Mouse (Mus musculus) embryonic fibroblast, embryonic 13.5 days (primary cell): ENCODE measurements around the gene Impdh1. TPM values are rescaled to one million over a fixed set of nuclear protein-coding genes. Genes with fewer than 3 reads are reported as not detected.

Experiments
- H3K27ac ChIP-seq: 2 replicates; pipeline ENCODE4 v1.5.1; 2012; ENCODE audit warnings: low read length, control low read depth, inconsistent platforms; ENCODE audit not compliant: insufficient read depth
- H3K4me1 ChIP-seq: 2 replicates; pipeline ENCODE4 v1.6.1; 2011; ENCODE audit warnings: low read length; ENCODE audit not compliant: control insufficient read depth, insufficient read depth
- H3K4me3 ChIP-seq: 2 replicates; pipeline ENCODE4 v1.5.1; 2011; ENCODE audit warnings: mild to moderate bottlenecking, control low read depth, low read length; ENCODE audit not compliant: insufficient read depth
- CTCF ChIP-seq: IDR thresholded peaks from 2 replicates; pipeline ENCODE4 v1.5.1; 2011; ENCODE audit warnings: mild to moderate bottlenecking, control low read depth, low read length, moderate library complexity, borderline replicate concordance; ENCODE audit not compliant: insufficient read depth
- POLR2A ChIP-seq: IDR thresholded peaks from 2 replicates; pipeline ENCODE4 v1.6.1; 2011; ENCODE audit warnings: low read depth, mild to moderate bottlenecking, control low read depth, low read length, moderate library complexity
- polyA plus RNA-seq: library from polyadenylated mRNA; stranded (reverse); fragments of >200 nt; gene quantifications from 2 replicates; pipeline ENCODE4 v1.2.4, GENCODE M21; 2011; ENCODE audit warnings: low read depth; ENCODE audit not compliant: missing spikeins, insufficient read length

The Impdh1 gene
- 34.4 and 36.5 TPM in 2 replicates for polyA plus RNA-seq

DNA sequence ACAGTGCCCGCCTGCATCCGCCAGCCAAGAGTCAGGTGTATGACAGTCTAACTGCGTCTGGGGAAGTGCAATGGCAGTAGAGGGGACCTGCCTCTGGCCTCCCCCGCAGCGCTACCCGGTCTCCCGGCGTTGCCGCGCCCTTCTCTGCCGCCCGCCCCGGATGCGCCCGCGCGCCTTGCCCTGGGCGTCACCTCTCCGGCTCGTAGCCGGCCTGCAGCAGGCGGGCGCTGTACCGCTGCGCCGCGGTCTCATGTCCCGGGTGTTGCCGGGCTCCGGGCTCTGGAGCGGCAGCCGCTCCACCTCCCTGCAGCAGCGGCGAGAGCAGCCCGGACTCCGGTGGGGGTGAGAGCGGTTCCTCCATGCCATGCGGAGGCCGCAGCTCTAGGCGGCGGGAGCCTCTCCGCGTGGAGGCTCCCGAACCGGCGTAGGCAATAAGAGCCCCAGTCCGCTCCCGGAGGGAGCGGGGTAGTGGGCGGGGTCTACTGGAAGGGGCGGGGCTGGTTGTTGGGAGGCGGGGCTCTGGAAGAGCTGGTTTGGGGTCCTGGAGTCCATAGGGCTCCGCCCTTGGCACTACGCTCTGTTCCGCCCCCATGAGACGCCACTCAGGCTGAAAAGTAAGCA is at the start of gene Impdh1:
Impdh1 (minus strand) TSS at position 484 of the 621 bp plus-strand sequence.
- peak; percentile 50 for TF ChIP-seq POLR2A
- no peak for TF ChIP-seq CTCF

DNA sequence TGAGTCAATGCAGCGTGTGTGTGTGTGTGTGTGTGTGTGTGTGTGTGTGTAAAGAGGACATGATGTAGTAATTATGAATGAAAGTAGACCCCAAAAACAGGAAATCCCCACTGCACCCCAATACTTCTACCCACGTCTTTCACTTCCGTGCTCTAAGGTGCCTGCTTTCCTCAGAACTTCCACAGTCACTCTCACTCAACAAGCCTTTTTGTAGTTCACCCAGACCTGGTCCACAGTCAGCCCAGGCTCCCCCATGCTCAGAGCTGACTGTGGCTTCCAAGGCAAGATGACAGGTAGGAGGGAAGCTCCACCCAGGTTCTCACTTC is 48.3 kb upstream of the Impdh1 start:
- Histone ChIP-seq H3K4me3 (no peak overlapping the region), H3K27ac (no peak overlapping the region), H3K4me1 (0 out of 2 replicates have a peak, but pooled peaks cover 1% of the 10 kb centered on the region)
- TF ChIP-seq POLR2A (no peak), CTCF (no peak)

More for the DNA sequence above, at the start of gene Impdh1:
- Histone ChIP-seq H3K4me1 (peaks cover 6% of the 10 kb centered on the region; the same call in 1 of the 2 replicates), H3K27ac (no peak within 1 kb of the TSS), H3K4me3 (peak within 1 kb of the TSS; percentile 79)

- H3K4me1 ChIP-seq, result 0 out of 2 replicates have a peak, but pooled peaks cover 2% of the 10 kb centered on the region
- no peak for TF ChIP-seq CTCF
- no peak for TF ChIP-seq POLR2A
Measured at GRCm38 (mm10) chr6:29263650-29264455, 47.7 kb upstream of the Impdh1 start.

DNA sequence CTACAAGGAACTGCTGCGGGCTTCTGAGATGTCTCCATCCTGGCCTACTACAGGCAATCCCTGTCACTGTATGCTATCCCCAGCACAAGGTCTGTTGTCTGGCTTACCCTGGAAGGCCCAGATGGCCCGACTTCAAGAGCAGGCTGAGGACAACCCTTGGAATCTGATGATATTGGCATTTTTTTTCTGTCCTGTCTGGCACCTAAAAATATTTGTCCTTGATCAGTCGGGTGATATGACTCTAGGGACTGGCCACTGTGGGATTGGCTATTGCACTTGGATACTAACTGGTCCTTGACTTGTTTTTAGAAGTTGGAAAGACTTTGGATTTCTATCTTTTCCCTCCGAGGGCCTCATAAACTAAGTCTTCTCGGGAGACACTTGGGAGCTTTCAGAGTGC is 45.7 kb upstream of the Impdh1 start:
- Histone ChIP-seq H3K4me1 (0 out of 2 replicates have a peak, but pooled peaks cover 2% of the 10 kb centered on the region), H3K4me3 (no peak overlapping the region), H3K27ac (no peak overlapping the region)
- TF ChIP-seq POLR2A (no peak), CTCF (no peak)

More at GRCm38 (mm10) chr6:29263650-29264455, 47.7 kb upstream of the Impdh1 start:
- H3K4me3 ChIP-seq, result no peak overlapping the region
- H3K27ac ChIP-seq, result no peak overlapping the region

- Histone ChIP-seq H3K4me1 (0 out of 2 replicates have a peak, but pooled peaks cover 2% of the 10 kb centered on the region), H3K4me3 (no peak overlapping the region), H3K27ac (no peak overlapping the region)
- TF ChIP-seq POLR2A, result no peak
- no peak for TF ChIP-seq CTCF
Measured at GRCm38 (mm10) chr6:29259418-29259817, 43.3 kb upstream of the Impdh1 start.

DNA sequence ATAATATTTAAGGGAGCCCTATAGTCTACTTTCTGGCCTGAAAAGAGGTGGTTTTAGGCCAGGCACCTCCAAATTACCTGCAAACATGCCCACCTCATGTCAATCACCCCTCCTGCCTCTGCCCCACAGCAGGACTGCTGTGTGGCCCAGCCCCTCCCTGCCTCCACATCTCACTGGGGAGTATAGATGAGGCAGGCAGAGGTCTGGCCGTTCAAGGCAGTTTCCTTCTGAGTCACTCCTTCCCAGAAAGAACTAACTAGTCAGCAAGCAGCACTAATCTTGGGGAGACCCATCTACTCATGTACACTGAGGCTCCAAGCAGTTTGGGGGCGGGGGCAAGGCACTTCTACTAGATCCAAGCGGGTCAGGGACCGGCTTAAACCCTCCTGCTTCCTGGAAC is 30.9 kb upstream of the Impdh1 start:
- TF ChIP-seq CTCF (no peak), POLR2A (no peak)
- no peak overlapping the region for H3K4me3 ChIP-seq
- H3K27ac ChIP-seq, result no peak overlapping the region
- H3K4me1 ChIP-seq, result peaks cover 14% of the 10 kb centered on the region

- H3K4me3 ChIP-seq, result no peak overlapping the region
- peaks cover 14% of the 10 kb centered on the region for H3K4me1 ChIP-seq
- TF ChIP-seq POLR2A (no peak), CTCF (no peak)
- H3K27ac ChIP-seq, result no peak overlapping the region
Measured at GRCm38 (mm10) chr6:29246585-29246984, 30.4 kb upstream of the Impdh1 start.

- TF ChIP-seq POLR2A (no peak), CTCF (no peak)
- peaks cover 14% of the 10 kb centered on the region for H3K4me1 ChIP-seq
- no peak overlapping the region for H3K4me3 ChIP-seq
- no peak overlapping the region for H3K27ac ChIP-seq
Measured at GRCm38 (mm10) chr6:29246183-29246582, 30.0 kb upstream of the Impdh1 start.

- H3K27ac ChIP-seq, result no peak overlapping the region
- H3K4me3 ChIP-seq, result no peak overlapping the region
- TF ChIP-seq POLR2A, result no peak
- no peak for TF ChIP-seq CTCF
- peaks cover 14% of the 10 kb centered on the region for H3K4me1 ChIP-seq
Measured at GRCm38 (mm10) chr6:29245272-29246120, 29.3 kb upstream of the Impdh1 start.

- Histone ChIP-seq H3K4me3 (no peak overlapping the region), H3K4me1 (peaks cover 8% of the 10 kb centered on the region), H3K27ac (no peak overlapping the region)
- TF ChIP-seq CTCF (no peak), POLR2A (no peak)
Measured at GRCm38 (mm10) chr6:29242265-29242664, 26.1 kb upstream of the Impdh1 start.
